Mouse (Mus musculus) CH12.LX (cell line): ENCODE data around the gene Evi5. TPM values are rescaled to one million over a fixed set of nuclear protein-coding genes. Genes with fewer than 3 reads are reported as not detected.

ENCODE experiments used
- DNase-seq: peaks from one replicate; pipeline ENCODE4 v3.0.0-alpha.2; 2013; ENCODE audit errors: extremely low read depth
- H3K27ac ChIP-seq: 2 replicates; pipeline ENCODE4 v1.5.1; 2012; ENCODE audit warnings: low read depth, mild to moderate bottlenecking, control low read depth, moderate library complexity; ENCODE audit not compliant: insufficient read depth
- H3K27me3 ChIP-seq: replicated peaks from 2 replicates; pipeline ENCODE3; 2012; ENCODE audit warnings: inconsistent platforms
- H3K36me3 ChIP-seq, 2 experiments: replicated peaks in 1 of 2; 2 replicates each; pipeline versions ENCODE3 to v1.6.1; 2012; ENCODE audit warnings: inconsistent platforms in 1 of 2, low read length in 1 of 2, mild to moderate bottlenecking in 1 of 2, mixed read lengths in 1 of 2, moderate library complexity in 1 of 2; ENCODE audit not compliant: control insufficient read depth in 1 of 2, insufficient read depth in 1 of 2
- H3K4me1 ChIP-seq, 2 experiments: 2 replicates each; pipeline ENCODE4 v1.6.1; 2012; ENCODE audit warnings: inconsistent platforms in 1 of 2, moderate library complexity in 1 of 2; ENCODE audit not compliant: insufficient read depth in 2 of 2, control insufficient read depth in 1 of 2
- H3K4me2 ChIP-seq: 2 replicates; pipeline ENCODE4 v1.6.1; 2012; ENCODE audit warnings: low read depth, mild to moderate bottlenecking, control low read depth; ENCODE audit not compliant: poor library complexity, insufficient read depth, severe bottlenecking
- H3K4me3 ChIP-seq, 3 experiments: fragments of 150-350 bp in 1 of 3; sonication (generic) in 1 of 3; replicated peaks in 1 of 3; 2 replicates each; pipeline versions ENCODE3 to v1.5.1; 2011 to 2012; ENCODE audit warnings: low read depth in 2 of 3, low read length in 2 of 3, mild to moderate bottlenecking in 2 of 3, moderate library complexity in 2 of 3, control low read depth in 1 of 3, improper control_type of control experiment in 1 of 3, inconsistent platforms in 1 of 3, mixed read lengths in 1 of 3; ENCODE audit not compliant: poor library complexity in 1 of 3
- H3K79me2 ChIP-seq: replicated peaks from 2 replicates; pipeline ENCODE4 v1.6.1; 2012; ENCODE audit warnings: mild to moderate bottlenecking, moderate library complexity; ENCODE audit not compliant: control insufficient read depth, poor library complexity, insufficient read depth, severe bottlenecking; ENCODE audit errors: extremely low read depth
- H3K9ac ChIP-seq: 2 replicates; pipeline ENCODE4 v1.6.1; 2012; ENCODE audit warnings: low read depth, mild to moderate bottlenecking, control low read depth, moderate library complexity; ENCODE audit not compliant: insufficient read depth
- H3K9me3 ChIP-seq: replicated peaks from 2 replicates; pipeline ENCODE3; 2012; ENCODE audit warnings: low read length, inconsistent platforms, mixed read lengths
- BHLHE40 ChIP-seq: IDR thresholded peaks from 2 replicates; pipeline ENCODE4 v1.6.1; 2011; ENCODE audit warnings: mild to moderate bottlenecking, low read depth, low read length, improper control_type of control experiment
- E2F4 ChIP-seq: IDR thresholded peaks from 2 replicates; pipeline ENCODE4 v1.6.1; 2011; ENCODE audit warnings: low read depth, low read length, improper control_type of control experiment; ENCODE audit not compliant: insufficient replicate concordance
- ELF1 ChIP-seq: IDR thresholded peaks from 2 replicates; pipeline ENCODE4 v1.6.1; 2014; ENCODE audit warnings: low read depth, mild to moderate bottlenecking, inconsistent platforms, low read length, improper control_type of control experiment
- EP300 ChIP-seq: IDR thresholded peaks from 2 replicates; pipeline ENCODE4 v1.6.1; 2011; ENCODE audit warnings: low read length, improper control_type of control experiment
- ETS1 ChIP-seq: conservative IDR thresholded peaks from 2 replicates; pipeline ENCODE4 v1.6.1; 2012; ENCODE audit warnings: low read depth, mild to moderate bottlenecking, inconsistent platforms, low read length, improper control_type of control experiment, moderate library complexity
- HCFC1 ChIP-seq: IDR thresholded peaks from 2 replicates; pipeline ENCODE4 v1.6.1; 2012; ENCODE audit warnings: low read depth, mild to moderate bottlenecking, inconsistent platforms, low read length, improper control_type of control experiment
- JUND ChIP-seq: conservative IDR thresholded peaks from 2 replicates; pipeline ENCODE4 v1.6.1; 2011; ENCODE audit warnings: low read depth, low read length, improper control_type of control experiment
- MAFK ChIP-seq: IDR thresholded peaks from 2 replicates; pipeline ENCODE4 v1.6.1; 2011; ENCODE audit warnings: low read length, improper control_type of control experiment; ENCODE audit not compliant: insufficient replicate concordance
- MAZ ChIP-seq: IDR thresholded peaks from 2 replicates; pipeline ENCODE4 v1.6.1; 2012; ENCODE audit warnings: low read depth, mild to moderate bottlenecking, inconsistent platforms, low read length, improper control_type of control experiment, moderate library complexity
- MXI1 ChIP-seq: IDR thresholded peaks from 2 replicates; pipeline ENCODE4 v1.6.1; 2011; ENCODE audit warnings: mild to moderate bottlenecking, low read depth, low read length, improper control_type of control experiment
- NELFE ChIP-seq: IDR thresholded peaks from 2 replicates; pipeline ENCODE4 v1.6.1; 2011; ENCODE audit warnings: low read depth, low read length, improper control_type of control experiment
- PAX5 ChIP-seq: IDR thresholded peaks from 2 replicates; pipeline ENCODE4 v1.6.1; 2012; ENCODE audit warnings: low read length, inconsistent platforms, mixed read lengths
- POLR2A ChIP-seq: IDR thresholded peaks from 2 replicates; pipeline ENCODE4 v1.6.1; 2011; ENCODE audit warnings: low read depth, mild to moderate bottlenecking, improper control_type of control experiment, low read length
- POLR2AphosphoS2 ChIP-seq: IDR thresholded peaks from 2 replicates; pipeline ENCODE4 v1.6.1; 2011; ENCODE audit warnings: low read depth, low read length, improper control_type of control experiment
- SIN3A ChIP-seq: IDR thresholded peaks from 2 replicates; pipeline ENCODE4 v1.6.1; 2012; ENCODE audit warnings: low read length, improper control_type of control experiment, inconsistent platforms
- SMC3 ChIP-seq: IDR thresholded peaks from 2 replicates; pipeline ENCODE4 v1.6.1; 2011; ENCODE audit warnings: low read depth, low read length, improper control_type of control experiment
- TBP ChIP-seq: conservative IDR thresholded peaks from 2 replicates; pipeline ENCODE4 v1.6.1; 2011; ENCODE audit warnings: low read depth, low read length, improper control_type of control experiment
- TCF12 ChIP-seq: IDR thresholded peaks from 2 replicates; pipeline ENCODE4 v1.6.1; 2014; ENCODE audit warnings: low read depth, mild to moderate bottlenecking, inconsistent platforms, low read length, improper control_type of control experiment
- ZC3H11A ChIP-seq: IDR thresholded peaks from 2 replicates; pipeline ENCODE4 v1.6.1; 2012; ENCODE audit warnings: low read depth, mild to moderate bottlenecking, inconsistent platforms, low read length, improper control_type of control experiment
- ZMIZ1 ChIP-seq: IDR thresholded peaks from 2 replicates; pipeline ENCODE4 v1.6.1; 2012; ENCODE audit warnings: low read depth, mild to moderate bottlenecking, inconsistent platforms, low read length, improper control_type of control experiment
- dilution Hi-C: fragments of 300-500 bp; cut with MboI; formaldehyde crosslinking; loops from 2 replicates; pipeline ENCODE4 v1.14.3; 2020; ENCODE audit warnings: low sequenced_read_pairs; ENCODE audit not compliant: extremely low pct_unique_long_range_greater_than_20kb, extremely low pct_ligation_motif_present
- in situ Hi-C: fragments of 300-500 bp; cut with MboI; formaldehyde crosslinking; loops from 3 replicates; pipeline ENCODE4 v1.14.3; 2019; ENCODE audit warnings: low sequenced_read_pairs, low pct_ligation_motif_present, low pct_unique_long_range_greater_than_20kb, mixed read lengths
- polyA plus RNA-seq: library from polyadenylated mRNA; unstranded; fragments of >175 nt; gene quantifications from 2 replicates; pipeline ENCODE4 v1.2.1, GENCODE M21; 2012; ENCODE audit warnings: low read depth; ENCODE audit not compliant: insufficient read length
- total RNA-seq, 2 experiments: library from RNA; depleted of rRNA; stranded (reverse); fragments of 300-350 nt in 1 of 2; fragments of >200 nt in 1 of 2; gene quantifications; 2 replicates each; pipeline ENCODE4 v1.2.3; 2012 to 2014

Evi5 gene
- total and polyA plus RNA-seq, 3 experiments = 3.2 to 6.3 (median 3.8) TPM

- Histone ChIP-seq H3K9ac (no peak overlapping the region), H3K79me2 (no peaks in the 10 kb centered on the region), H3K36me3 (peaks cover 7 to 9% of the 10 kb centered on the region in 2 experiments), H3K27me3 (no peaks in the 10 kb centered on the region), H3K4me3 (no peak overlapping the region), H3K27ac (no peak overlapping the region), H3K4me1 (peaks cover 5 to 6% of the 10 kb centered on the region in 2 experiments; a peak in 3 of 4 replicates), H3K4me2 (no peak overlapping the region), H3K9me3 (peaks cover 3% of the 10 kb centered on the region)
- in situ Hi-C loops (no loop called here), dilution Hi-C loops (no loop called here)
- DNase-seq = no peak
- no peak for TF ChIP-seq MAZ
- TF ChIP-seq MXI1 = no peak
- TF ChIP-seq E2F4 = no peak
- no peak for TF ChIP-seq EP300
- no peak for TF ChIP-seq NELFE
- no peak for TF ChIP-seq TCF12
- TF ChIP-seq ETS1 = no peak
- no peak for TF ChIP-seq SMC3
- TF ChIP-seq BHLHE40 = no peak
- no peak for TF ChIP-seq MAFK
- no peak for TF ChIP-seq SIN3A
- TF ChIP-seq ZMIZ1 = no peak
- no peak for TF ChIP-seq ELF1
- TF ChIP-seq POLR2A = no peak
- no peak for TF ChIP-seq JUND
- TF ChIP-seq ZC3H11A = no peak
- TF ChIP-seq POLR2AphosphoS2 = no peak
- TF ChIP-seq HCFC1 = no peak
- no peak for TF ChIP-seq PAX5
- TF ChIP-seq TBP = no peak
These were observed 111.2 kb downstream of the Evi5 start for GRCm38 (mm10) chr5:107763674-107764073.

- no peak overlapping the region for H3K9ac ChIP-seq
- H3K4me3 ChIP-seq = no peak overlapping the region
- dilution Hi-C loops = no loop called here
- H3K27me3 ChIP-seq = no peaks in the 10 kb centered on the region
- no peaks in the 10 kb centered on the region for H3K79me2 ChIP-seq
- peaks cover 13 to 43% of the 10 kb centered on the region in 2 experiments for H3K4me1 ChIP-seq
- H3K27ac ChIP-seq = no peak overlapping the region
- peaks cover 0 to 3% of the 10 kb centered on the region in 2 experiments for H3K36me3 ChIP-seq
- TF ChIP-seq NELFE = no peak
- TF ChIP-seq BHLHE40 = 0 out of 2 replicates have a peak, but pooled peaks have one; percentile 13
- peak; percentile 36 for DNase-seq
- H3K9me3 ChIP-seq = no peaks in the 10 kb centered on the region
- H3K4me2 ChIP-seq = no peak overlapping the region
- in situ Hi-C loops = no loop called here
These were observed 115.8 kb downstream of the Evi5 start for GRCm38 (mm10) chr5:107759121-107759520.
